Mouse (Mus musculus): Measurements from ENCODE around the gene Ager. TPM values are rescaled to one million over a fixed set of nuclear protein-coding genes. Genes with fewer than 3 reads are reported as not detected.

Gene Ager
- polyA plus RNA-seq, 1 experiment from 2014 or later = 1.5 TPM

- ATAC-seq = no peak
- H3K4me1 ChIP-seq (replicated peaks; ENCODE audit: control insufficient read depth, insufficient read depth, low read length) = no peaks in the 10 kb centered on the region
- no peak overlapping the region for H3K27ac ChIP-seq (ENCODE audit: low read length)
- no peaks in the 10 kb centered on the region for H3K36me3 ChIP-seq (ENCODE audit: control insufficient read depth, insufficient read depth)
- peaks cover 3% of the 10 kb centered on the region; the same call in 1 of the 2 replicates for H3K27me3 ChIP-seq (replicated peaks; ENCODE audit: control insufficient read depth, insufficient read depth, low read length)
- H3K4me3 ChIP-seq (replicated peaks; ENCODE audit: low read length) = no peak overlapping the region
- no peak overlapping the region for H3K9ac ChIP-seq (replicated peaks; ENCODE audit: low read depth, low read length)
- no peak overlapping the region for H3K4me2 ChIP-seq (ENCODE audit: low read length)
- 68% methylated on average over 3 of the region's 3 CpGs for WGBS
- no peaks in the 10 kb centered on the region for H3K9me3 ChIP-seq (ENCODE audit: control insufficient read depth, low read length)
These were observed 35.1 kb upstream of the Ager start for GRCm38 (mm10) chr17:34562595-34562994.

DNA sequence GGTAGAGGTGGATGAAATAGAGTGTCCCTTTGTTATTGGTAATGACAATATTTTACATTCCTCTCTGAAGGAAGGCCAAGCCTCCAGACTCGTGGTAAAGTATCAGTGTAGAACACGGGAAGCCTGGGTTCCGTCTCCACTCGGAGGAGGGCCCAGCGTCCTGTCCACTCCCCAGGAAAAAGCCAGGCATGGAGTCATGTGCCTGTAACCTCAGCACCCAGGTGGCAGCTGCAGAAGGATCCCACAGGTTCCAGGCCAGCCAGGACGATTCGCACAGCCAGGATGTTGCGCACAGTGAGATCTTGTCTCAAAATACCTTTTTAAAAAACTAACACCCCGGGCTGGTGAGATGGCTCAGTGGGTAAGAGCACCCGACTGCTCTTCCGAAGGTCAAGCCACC lies 34.3 kb upstream of the Ager start:
- no peak overlapping the region for H3K9ac ChIP-seq (replicated peaks; ENCODE audit: low read depth, low read length)
- ATAC-seq = no peak
- WGBS = 72% methylated on average over 11 of the region's 11 CpGs
- no peak overlapping the region for H3K4me3 ChIP-seq (replicated peaks; ENCODE audit: low read length)
- H3K4me2 ChIP-seq (ENCODE audit: low read length) = no peak overlapping the region
- H3K27me3 ChIP-seq (replicated peaks; ENCODE audit: control insufficient read depth, insufficient read depth, low read length) = peaks cover 3% of the 10 kb centered on the region; the same call in 1 of the 2 replicates
- no peaks in the 10 kb centered on the region for H3K4me1 ChIP-seq (replicated peaks; ENCODE audit: control insufficient read depth, insufficient read depth, low read length)
- H3K36me3 ChIP-seq (ENCODE audit: control insufficient read depth, insufficient read depth) = no peaks in the 10 kb centered on the region
- H3K9me3 ChIP-seq (ENCODE audit: control insufficient read depth, low read length) = no peaks in the 10 kb centered on the region
- no peak overlapping the region for H3K27ac ChIP-seq (ENCODE audit: low read length)

DNA sequence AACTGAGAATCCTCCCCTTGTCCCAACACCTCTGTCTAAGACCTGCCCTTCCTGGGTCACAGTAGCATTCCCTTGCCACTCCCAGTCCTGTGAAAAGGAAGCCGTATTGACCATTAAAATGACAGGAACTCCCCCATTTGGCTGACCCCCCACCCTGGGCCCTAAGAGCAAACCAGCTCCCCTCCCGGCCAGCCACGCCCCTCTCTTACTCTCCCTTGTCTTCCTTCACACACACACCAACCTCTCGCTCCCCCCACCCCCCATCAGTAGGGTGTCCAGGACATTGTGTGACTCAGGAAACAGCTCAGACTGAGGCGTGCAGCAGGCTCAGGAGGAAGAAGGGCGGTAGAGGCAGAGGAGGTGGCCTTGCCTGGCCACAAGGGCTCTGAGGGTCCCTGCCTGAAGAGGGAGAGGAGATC lies 33.6 kb upstream of the Ager start, which contains the start of gene Notch4:
Gene Notch4, plus strand, starts transcription at position 266 of the 419 bp plus-strand sequence.
- no peak for ATAC-seq
- WGBS = 18% methylated on average over 6 of the region's 6 CpGs

GRCm38 (mm10) chr17:34564796-34565195 lies 32.9 kb upstream of the Ager start:
- Histone ChIP-seq H3K9me3 (ENCODE audit: control insufficient read depth, low read length) (no peaks in the 10 kb centered on the region), H3K27ac (ENCODE audit: low read length) (no peak overlapping the region), H3K9ac (replicated peaks; ENCODE audit: low read depth, low read length) (no peak overlapping the region), H3K36me3 (ENCODE audit: control insufficient read depth, insufficient read depth) (no peaks in the 10 kb centered on the region), H3K4me1 (replicated peaks; ENCODE audit: control insufficient read depth, insufficient read depth, low read length) (no peaks in the 10 kb centered on the region), H3K27me3 (replicated peaks; ENCODE audit: control insufficient read depth, insufficient read depth, low read length) (peaks cover 3% of the 10 kb centered on the region; the same call in 1 of the 2 replicates), H3K4me3 (replicated peaks; ENCODE audit: low read length) (no peak overlapping the region), H3K4me2 (ENCODE audit: low read length) (no peak overlapping the region)
- WGBS = 56% methylated on average over 3 of the region's 3 CpGs
- no peak for ATAC-seq

More for the DNA sequence above, 33.6 kb upstream of the Ager start, which contains the start of gene Notch4:
- H3K27me3 ChIP-seq (replicated peaks; ENCODE audit: control insufficient read depth, insufficient read depth, low read length) = peaks cover 3% of the 10 kb centered on the region; the same call in 1 of the 2 replicates
- H3K9ac ChIP-seq (replicated peaks; ENCODE audit: low read depth, low read length) = no peak within 1 kb of the TSS
- no peaks in the 10 kb centered on the region for H3K4me1 ChIP-seq (replicated peaks; ENCODE audit: control insufficient read depth, insufficient read depth, low read length)
- H3K27ac ChIP-seq (ENCODE audit: low read length) = no peak within 1 kb of the TSS
- H3K9me3 ChIP-seq (ENCODE audit: control insufficient read depth, low read length) = no peaks in the 10 kb centered on the region
- H3K36me3 ChIP-seq (ENCODE audit: control insufficient read depth, insufficient read depth) = no peaks in the 10 kb centered on the region
- no peak within 1 kb of the TSS for H3K4me2 ChIP-seq (ENCODE audit: low read length)
- H3K4me3 ChIP-seq (replicated peaks; ENCODE audit: low read length) = no peak within 1 kb of the TSS

- Histone ChIP-seq H3K4me2 (ENCODE audit: low read length) (no peak overlapping the region), H3K9ac (replicated peaks; ENCODE audit: low read depth, low read length) (no peak overlapping the region), H3K27me3 (replicated peaks; ENCODE audit: control insufficient read depth, insufficient read depth, low read length) (peaks cover 3% of the 10 kb centered on the region; the same call in 1 of the 2 replicates), H3K4me1 (replicated peaks; ENCODE audit: control insufficient read depth, insufficient read depth, low read length) (no peaks in the 10 kb centered on the region), H3K9me3 (ENCODE audit: control insufficient read depth, low read length) (no peaks in the 10 kb centered on the region), H3K4me3 (replicated peaks; ENCODE audit: low read length) (no peak overlapping the region), H3K36me3 (ENCODE audit: control insufficient read depth, insufficient read depth) (no peaks in the 10 kb centered on the region), H3K27ac (ENCODE audit: low read length) (no peak overlapping the region)
- WGBS = 65% methylated on average over 9 of the region's 9 CpGs
- no peak for ATAC-seq
These were observed 30.4 kb upstream of the Ager start for GRCm38 (mm10) chr17:34567311-34567710.

DNA sequence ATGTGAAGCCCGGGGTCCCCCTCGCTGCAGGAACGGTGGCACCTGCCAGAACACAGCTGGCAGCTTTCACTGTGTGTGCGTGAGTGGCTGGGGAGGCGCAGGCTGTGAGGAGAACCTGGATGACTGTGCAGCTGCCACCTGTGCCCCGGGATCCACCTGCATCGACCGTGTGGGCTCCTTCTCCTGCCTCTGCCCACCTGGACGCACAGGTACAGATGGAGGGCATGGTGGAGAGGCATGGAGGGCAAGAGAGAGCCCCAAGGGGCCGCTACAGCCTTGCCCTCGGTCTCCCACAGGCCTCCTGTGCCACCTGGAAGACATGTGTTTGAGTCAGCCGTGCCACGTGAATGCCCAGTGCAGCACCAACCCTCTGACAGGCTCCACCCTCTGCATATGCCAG lies 29.2 kb upstream of the Ager start:
- H3K4me1 ChIP-seq (replicated peaks; ENCODE audit: control insufficient read depth, insufficient read depth, low read length) = no peaks in the 10 kb centered on the region
- H3K36me3 ChIP-seq (ENCODE audit: control insufficient read depth, insufficient read depth) = no peaks in the 10 kb centered on the region
- WGBS = 78% methylated on average over 13 of the region's 13 CpGs
- H3K9me3 ChIP-seq (ENCODE audit: control insufficient read depth, low read length) = no peaks in the 10 kb centered on the region
- no peak overlapping the region for H3K9ac ChIP-seq (replicated peaks; ENCODE audit: low read depth, low read length)
- no peak overlapping the region for H3K4me2 ChIP-seq (ENCODE audit: low read length)
- no peak overlapping the region for H3K4me3 ChIP-seq (replicated peaks; ENCODE audit: low read length)
- no peak for ATAC-seq
- peaks cover 3% of the 10 kb centered on the region; the same call in 1 of the 2 replicates for H3K27me3 ChIP-seq (replicated peaks; ENCODE audit: control insufficient read depth, insufficient read depth, low read length)
- H3K27ac ChIP-seq (ENCODE audit: low read length) = no peak overlapping the region

DNA sequence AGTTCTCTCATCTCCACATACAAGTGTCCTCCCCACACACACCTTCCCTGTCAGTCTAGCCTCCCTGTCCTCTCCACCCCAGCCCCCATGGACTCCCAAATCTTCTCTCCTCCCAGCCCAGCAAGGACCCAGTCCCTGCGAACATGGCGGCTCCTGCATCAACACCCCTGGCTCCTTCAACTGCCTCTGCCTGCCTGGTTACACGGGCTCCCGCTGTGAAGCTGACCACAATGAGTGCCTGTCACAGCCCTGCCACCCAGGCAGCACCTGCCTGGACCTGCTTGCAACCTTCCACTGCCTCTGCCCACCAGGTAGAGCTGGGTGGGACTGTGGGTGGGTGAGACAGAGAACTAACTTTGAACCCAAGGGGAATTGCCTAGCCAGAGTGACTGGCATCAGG lies 27.7 kb upstream of the Ager start:
- H3K27me3 ChIP-seq (replicated peaks; ENCODE audit: control insufficient read depth, insufficient read depth, low read length) = peaks cover 3% of the 10 kb centered on the region; the same call in 1 of the 2 replicates
- no peaks in the 10 kb centered on the region for H3K4me1 ChIP-seq (replicated peaks; ENCODE audit: control insufficient read depth, insufficient read depth, low read length)
- no peak overlapping the region for H3K27ac ChIP-seq (ENCODE audit: low read length)
- no peak overlapping the region for H3K9ac ChIP-seq (replicated peaks; ENCODE audit: low read depth, low read length)
- no peak for ATAC-seq
- no peaks in the 10 kb centered on the region for H3K36me3 ChIP-seq (ENCODE audit: control insufficient read depth, insufficient read depth)
- 66% methylated on average over 4 of the region's 4 CpGs for WGBS
- no peak overlapping the region for H3K4me2 ChIP-seq (ENCODE audit: low read length)
- H3K4me3 ChIP-seq (replicated peaks; ENCODE audit: low read length) = no peak overlapping the region
- H3K9me3 ChIP-seq (ENCODE audit: control insufficient read depth, low read length) = no peaks in the 10 kb centered on the region

- no peak overlapping the region for H3K27ac ChIP-seq (ENCODE audit: low read length)
- H3K36me3 ChIP-seq (ENCODE audit: control insufficient read depth, insufficient read depth) = no peaks in the 10 kb centered on the region
- H3K9me3 ChIP-seq (ENCODE audit: control insufficient read depth, low read length) = no peaks in the 10 kb centered on the region
- no peak overlapping the region for H3K4me2 ChIP-seq (ENCODE audit: low read length)
- no peak overlapping the region for H3K9ac ChIP-seq (replicated peaks; ENCODE audit: low read depth, low read length)
- 16% methylated on average over 5 of the region's 5 CpGs for WGBS
- no peak overlapping the region for H3K4me3 ChIP-seq (replicated peaks; ENCODE audit: low read length)
- ATAC-seq = no peak
- no peaks in the 10 kb centered on the region for H3K27me3 ChIP-seq (replicated peaks; ENCODE audit: control insufficient read depth, insufficient read depth, low read length)
- H3K4me1 ChIP-seq (replicated peaks; ENCODE audit: control insufficient read depth, insufficient read depth, low read length) = no peaks in the 10 kb centered on the region
These were observed 25.8 kb upstream of the Ager start for GRCm38 (mm10) chr17:34571875-34572274.

DNA sequence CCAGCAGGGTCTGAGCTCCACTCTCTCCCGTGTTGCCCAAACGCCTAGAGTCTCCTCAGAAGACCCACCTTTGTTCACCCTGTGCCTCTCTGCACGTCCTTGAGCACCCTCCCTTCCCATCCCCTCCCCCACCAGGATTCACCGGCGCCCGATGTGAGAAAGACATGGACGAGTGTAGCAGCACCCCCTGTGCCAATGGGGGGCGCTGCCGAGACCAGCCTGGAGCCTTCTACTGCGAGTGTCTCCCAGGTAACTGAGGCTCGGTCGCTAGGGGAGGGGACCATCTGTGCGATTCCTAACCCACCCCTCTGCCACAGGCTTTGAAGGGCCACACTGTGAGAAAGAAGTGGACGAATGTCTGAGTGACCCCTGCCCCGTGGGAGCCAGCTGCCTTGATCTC lies 25.3 kb upstream of the Ager start:
- Histone ChIP-seq H3K4me1 (replicated peaks; ENCODE audit: control insufficient read depth, insufficient read depth, low read length) (no peaks in the 10 kb centered on the region), H3K4me3 (replicated peaks; ENCODE audit: low read length) (no peak overlapping the region), H3K9ac (replicated peaks; ENCODE audit: low read depth, low read length) (no peak overlapping the region), H3K36me3 (ENCODE audit: control insufficient read depth, insufficient read depth) (no peaks in the 10 kb centered on the region), H3K27me3 (replicated peaks; ENCODE audit: control insufficient read depth, insufficient read depth, low read length) (no peaks in the 10 kb centered on the region), H3K9me3 (ENCODE audit: control insufficient read depth, low read length) (no peaks in the 10 kb centered on the region), H3K27ac (ENCODE audit: low read length) (no peak overlapping the region), H3K4me2 (ENCODE audit: low read length) (no peak overlapping the region)
- no peak for ATAC-seq
- WGBS = 11% methylated on average over 15 of the region's 15 CpGs

DNA sequence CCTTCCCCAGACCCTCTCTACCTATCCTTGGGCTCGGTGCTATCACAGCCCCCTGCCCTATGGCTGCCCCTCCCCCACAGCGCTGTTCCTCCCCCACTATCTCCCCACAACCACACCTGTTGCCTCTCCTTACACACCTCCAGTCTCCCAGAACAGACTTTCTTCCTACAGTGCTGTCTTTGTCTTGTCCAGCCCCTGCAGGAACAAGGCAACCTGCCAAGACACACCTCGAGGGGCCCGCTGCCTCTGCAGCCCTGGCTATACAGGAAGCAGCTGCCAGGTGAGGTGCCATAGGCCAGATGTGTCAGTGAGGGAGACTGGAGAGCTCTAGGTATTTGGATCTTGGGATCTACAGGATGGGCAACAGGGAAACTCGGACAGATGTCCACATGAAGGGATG lies 21.1 kb upstream of the Ager start:
- WGBS = 62% methylated on average over 5 of the region's 5 CpGs
- Histone ChIP-seq H3K27ac (ENCODE audit: low read length) (no peak overlapping the region), H3K36me3 (ENCODE audit: control insufficient read depth, insufficient read depth) (no peaks in the 10 kb centered on the region), H3K4me3 (replicated peaks; ENCODE audit: low read length) (no peak overlapping the region), H3K4me2 (ENCODE audit: low read length) (no peak overlapping the region), H3K27me3 (replicated peaks; ENCODE audit: control insufficient read depth, insufficient read depth, low read length) (no peaks in the 10 kb centered on the region), H3K4me1 (replicated peaks; ENCODE audit: control insufficient read depth, insufficient read depth, low read length) (no peaks in the 10 kb centered on the region), H3K9me3 (ENCODE audit: control insufficient read depth, low read length) (no peaks in the 10 kb centered on the region), H3K9ac (replicated peaks; ENCODE audit: low read depth, low read length) (no peak overlapping the region)
- ATAC-seq = no peak
